Mouse (Mus musculus) heart, embryonic 16.5 days (tissue): Measurements from ENCODE around the gene Stau1. TPM values are rescaled to one million over a fixed set of nuclear protein-coding genes. Genes with fewer than 3 reads are reported as not detected.

Source experiments
- ATAC-seq: fragments of 200-750 bp; cut with Nextera tagmentation; replicated peaks from 2 replicates; pipeline ENCODE4 v1.8.0; 2017; ENCODE audit warnings: moderate number of reproducible peaks; ENCODE audit not compliant: insufficient read depth, low FRiP score; ENCODE audit errors: extremely low read depth
- H3K27ac ChIP-seq: fragments of 300-500 bp; sonication (generic); 2 replicates; pipeline ENCODE4 v1.5.1; 2014; ENCODE audit warnings: mild to moderate bottlenecking, low read length, control low read depth, moderate library complexity
- H3K27me3 ChIP-seq: fragments of 300-500 bp; sonication (generic); 2 replicates; pipeline ENCODE4 v1.6.1; 2014; ENCODE audit warnings: low read length, mixed read lengths; ENCODE audit not compliant: control insufficient read depth, insufficient read depth
- H3K36me3 ChIP-seq: fragments of 300-500 bp; sonication (generic); 2 replicates; pipeline ENCODE4 v1.6.1; 2014; ENCODE audit not compliant: control insufficient read depth, insufficient read depth
- H3K4me1 ChIP-seq: fragments of 300-500 bp; sonication (generic); 2 replicates; pipeline ENCODE4 v1.6.1; 2014; ENCODE audit warnings: low read length, mixed read lengths; ENCODE audit not compliant: control insufficient read depth, insufficient read depth
- H3K4me2 ChIP-seq: fragments of 300-500 bp; sonication (generic); 2 replicates; pipeline ENCODE4 v1.6.1; 2014; ENCODE audit warnings: low read depth, mild to moderate bottlenecking, control low read depth, low read length
- H3K4me3 ChIP-seq: fragments of 300-500 bp; sonication (generic); 2 replicates; pipeline ENCODE4 v1.5.1; 2014; ENCODE audit warnings: mild to moderate bottlenecking, control low read depth, low read length
- H3K9ac ChIP-seq: fragments of 300-500 bp; sonication (generic); 2 replicates; pipeline ENCODE4 v1.6.1; 2014; ENCODE audit warnings: low read length, control low read depth
- H3K9me3 ChIP-seq: fragments of 300-500 bp; sonication (generic); replicated peaks from 2 replicates; pipeline ENCODE4 v1.6.1; 2016; ENCODE audit warnings: low read length; ENCODE audit not compliant: control insufficient read depth
- WGBS: fragments of 180-500 bp; shearing (Covaris S2); extraction: QIAGEN DNeasy Blood & Tissue Kit; methylation state at CpG from one replicate; pipeline ENCODE4 v1.1.7; 2014; 5-methylcytosine and 5-hydroxymethylcytosine counted together
- polyA plus RNA-seq: library from polyadenylated mRNA; unstranded; fragments of >200 nt; fragmentation: Nextera tagmentation; extraction: Ambion mirVana; gene quantifications from 2 replicates; pipeline ENCODE4 v1.2.1, GENCODE M21; 2015

Stau1 gene
- polyA plus RNA-seq, 1 experiment from 2014 or later, result 56.8 TPM

DNA sequence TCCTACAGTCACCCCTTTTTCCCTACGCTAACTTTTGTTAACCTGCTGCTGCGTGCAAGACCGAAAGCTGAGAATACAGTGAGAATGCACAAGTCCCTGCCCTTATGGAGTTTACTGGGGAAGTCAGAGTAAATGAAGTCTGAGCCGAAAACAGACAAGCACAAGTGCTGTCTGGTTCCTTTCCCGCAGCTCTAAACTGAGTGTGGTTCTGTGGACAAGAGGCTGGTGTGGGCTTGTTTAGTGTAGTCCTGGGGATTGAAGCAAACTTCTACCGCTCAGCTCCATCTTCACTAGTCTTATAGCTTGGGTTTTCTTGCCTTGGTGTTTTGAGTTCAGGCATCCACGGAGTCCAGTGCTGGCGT, 415 bp upstream of the Stau1 start:
- H3K27me3 ChIP-seq, result no peaks in the 10 kb centered on the region
- 35% methylated on average over 8 of the region's 8 CpGs for WGBS
- no peaks in the 10 kb centered on the region for H3K9me3 ChIP-seq
- H3K4me2 ChIP-seq, result peak overlapping the region; percentile 74
- peak overlapping the region; percentile 74 for H3K27ac ChIP-seq
- H3K4me3 ChIP-seq, result peak overlapping the region; percentile 99
- peak; percentile 8; the same call in 1 of the 2 replicates for ATAC-seq
- H3K9ac ChIP-seq, result peak overlapping the region; percentile 81
- peaks cover 29% of the 10 kb centered on the region for H3K4me1 ChIP-seq
- H3K36me3 ChIP-seq, result no peaks in the 10 kb centered on the region

GRCm38 (mm10) chr2:166995021-166995795, 891 bp downstream of the Stau1 start:
- Histone ChIP-seq H3K27ac (peak overlapping the region; percentile 99), H3K9ac (peak overlapping the region; percentile 99), H3K4me3 (peak overlapping the region; percentile 99), H3K27me3 (no peaks in the 10 kb centered on the region), H3K9me3 (no peaks in the 10 kb centered on the region), H3K36me3 (no peaks in the 10 kb centered on the region), H3K4me1 (peaks cover 41% of the 10 kb centered on the region), H3K4me2 (peak overlapping the region; percentile 84)
- no peak for ATAC-seq
- WGBS, result 2% methylated on average over 28 of the region's 28 CpGs

DNA sequence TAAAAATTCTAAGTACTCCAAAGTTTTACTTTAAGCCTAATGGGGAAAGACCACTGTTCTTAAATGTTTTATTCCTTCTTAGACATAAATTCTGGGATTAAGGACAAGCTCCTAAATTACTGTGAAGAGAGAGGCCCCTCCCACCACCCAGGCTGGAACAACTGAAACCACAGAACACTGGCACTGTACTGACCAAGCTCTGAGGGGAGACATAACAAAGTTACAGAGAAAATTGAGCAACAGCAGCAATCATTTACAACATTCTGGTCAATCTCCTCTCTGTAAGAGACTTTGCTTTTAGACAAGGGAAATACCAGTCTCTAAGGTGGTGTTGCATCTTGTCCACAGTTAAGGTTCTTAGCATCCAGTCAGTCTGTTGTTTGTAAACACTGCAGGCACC, 4.2 kb downstream of the Stau1 start:
- no peaks in the 10 kb centered on the region for H3K9me3 ChIP-seq
- no peak for ATAC-seq
- H3K27me3 ChIP-seq, result no peaks in the 10 kb centered on the region
- no peak overlapping the region for H3K9ac ChIP-seq
- H3K4me3 ChIP-seq, result no peak overlapping the region
- H3K36me3 ChIP-seq, result no peaks in the 10 kb centered on the region
- H3K27ac ChIP-seq, result no peak overlapping the region
- H3K4me1 ChIP-seq, result peaks cover 43% of the 10 kb centered on the region
- H3K4me2 ChIP-seq, result no peak overlapping the region

GRCm38 (mm10) chr2:166990861-166991260, 5.2 kb downstream of the Stau1 start:
- Histone ChIP-seq H3K4me3 (no peak overlapping the region), H3K9me3 (no peaks in the 10 kb centered on the region), H3K4me1 (peaks cover 39% of the 10 kb centered on the region), H3K9ac (no peak overlapping the region), H3K27ac (peak overlapping the region; percentile 32; the same call in 1 of the 2 replicates), H3K4me2 (no peak overlapping the region), H3K27me3 (no peaks in the 10 kb centered on the region), H3K36me3 (no peaks in the 10 kb centered on the region)
- WGBS, result 53% methylated on average over 7 of the region's 7 CpGs
- ATAC-seq, result no peak

DNA sequence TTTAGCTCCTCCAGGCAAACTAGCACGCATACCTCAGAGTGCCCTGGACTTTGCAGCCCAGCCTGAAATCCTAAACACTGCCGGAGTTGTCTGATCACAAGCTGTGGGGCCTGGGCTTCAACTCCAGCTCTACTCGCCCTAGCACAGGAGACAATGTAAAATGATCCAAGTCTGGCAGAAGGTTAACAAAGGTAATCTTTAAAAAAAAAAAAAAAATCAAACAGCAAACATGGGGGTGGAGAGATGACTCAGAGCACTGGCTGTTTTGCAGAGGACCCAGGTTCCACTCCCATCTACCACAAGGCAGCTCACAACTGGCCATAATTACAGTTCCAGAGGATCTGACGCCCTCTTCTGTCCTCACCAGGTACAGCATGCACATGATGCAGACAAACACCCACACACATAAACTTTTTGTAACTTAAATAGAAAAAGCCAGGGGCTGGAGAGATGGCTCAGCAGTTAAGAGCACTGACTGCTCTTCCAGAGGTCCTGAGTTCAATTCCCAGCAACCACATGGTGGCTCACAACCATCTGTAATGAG, 12.7 kb downstream of the Stau1 start:
- Histone ChIP-seq H3K4me1 (peaks cover 4% of the 10 kb centered on the region), H3K4me3 (no peak overlapping the region), H3K27me3 (no peaks in the 10 kb centered on the region), H3K27ac (no peak overlapping the region), H3K9ac (no peak overlapping the region), H3K9me3 (no peaks in the 10 kb centered on the region), H3K36me3 (peaks cover 3% of the 10 kb centered on the region; the same call in 1 of the 2 replicates), H3K4me2 (no peak overlapping the region)
- ATAC-seq, result no peak
- WGBS, result 70% methylated on average over 4 of the region's 4 CpGs

- peaks cover 3% of the 10 kb centered on the region; the same call in 1 of the 2 replicates for H3K36me3 ChIP-seq
- no peaks in the 10 kb centered on the region for H3K9me3 ChIP-seq
- H3K4me2 ChIP-seq, result no peak overlapping the region
- 81% methylated on average over 2 of the region's 2 CpGs for WGBS
- no peaks in the 10 kb centered on the region for H3K27me3 ChIP-seq
- H3K4me1 ChIP-seq, result peaks cover 24% of the 10 kb centered on the region
- no peak overlapping the region for H3K27ac ChIP-seq
- no peak overlapping the region for H3K4me3 ChIP-seq
- no peak overlapping the region for H3K9ac ChIP-seq
- no peak for ATAC-seq
These were observed 15.9 kb downstream of the Stau1 start for GRCm38 (mm10) chr2:166980161-166980560.

DNA sequence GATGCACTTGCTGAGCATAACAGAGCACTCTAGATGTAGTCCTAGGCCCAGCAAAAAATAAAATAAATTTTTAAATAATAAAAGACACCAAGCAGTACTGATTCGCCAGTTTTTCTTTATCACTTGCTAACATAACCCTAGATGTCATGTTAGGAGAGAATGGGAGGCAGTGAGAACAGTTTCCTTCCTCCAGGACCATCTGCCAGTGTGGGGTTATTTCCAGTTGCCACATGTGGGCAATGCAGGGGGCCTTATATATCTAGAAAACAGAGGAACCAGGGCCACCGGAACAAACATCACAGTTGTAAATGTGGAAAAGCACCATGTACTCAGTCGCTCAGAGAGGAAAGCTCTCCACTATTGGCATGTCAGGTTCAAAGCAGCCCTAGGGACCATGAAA, 18.6 kb downstream of the Stau1 start:
- Histone ChIP-seq H3K4me3 (no peak overlapping the region), H3K4me2 (no peak overlapping the region), H3K36me3 (peaks cover 2% of the 10 kb centered on the region; the same call in 1 of the 2 replicates), H3K9me3 (no peaks in the 10 kb centered on the region), H3K27ac (peak overlapping the region; percentile 62; the same call in 1 of the 2 replicates), H3K9ac (no peak overlapping the region), H3K4me1 (peaks cover 30% of the 10 kb centered on the region), H3K27me3 (no peaks in the 10 kb centered on the region)
- no peak for ATAC-seq
- 56% methylated on average over 3 of the region's 3 CpGs for WGBS

- Histone ChIP-seq H3K4me2 (no peak overlapping the region), H3K36me3 (no peaks in the 10 kb centered on the region), H3K4me1 (peaks cover 26% of the 10 kb centered on the region), H3K27me3 (no peaks in the 10 kb centered on the region), H3K27ac (peak overlapping the region; percentile 62), H3K9me3 (no peaks in the 10 kb centered on the region), H3K9ac (peak overlapping the region; percentile 50), H3K4me3 (no peak overlapping the region)
- 58% methylated on average over 3 of the region's 3 CpGs for WGBS
- no peak for ATAC-seq
These were observed 19.7 kb downstream of the Stau1 start for GRCm38 (mm10) chr2:166976356-166976755.

GRCm38 (mm10) chr2:166974177-166974872, 21.8 kb downstream of the Stau1 start:
- H3K4me3 ChIP-seq, result no peak overlapping the region
- peak overlapping the region; percentile 5; the same call in 1 of the 2 replicates for H3K9ac ChIP-seq
- H3K36me3 ChIP-seq, result no peaks in the 10 kb centered on the region
- ATAC-seq, result no peak
- peak overlapping the region; percentile 48 for H3K27ac ChIP-seq
- no peak overlapping the region for H3K4me2 ChIP-seq
- no peaks in the 10 kb centered on the region for H3K9me3 ChIP-seq
- H3K27me3 ChIP-seq, result no peaks in the 10 kb centered on the region
- 72% methylated on average over 6 of the region's 6 CpGs for WGBS
- H3K4me1 ChIP-seq, result peaks cover 26% of the 10 kb centered on the region
